Mouse (Mus musculus): Measurements from ENCODE around the gene Cldn24. TPM values are rescaled to one million over a fixed set of nuclear protein-coding genes. Genes with fewer than 3 reads are reported as not detected.

Gene Cldn24
- total and polyA plus RNA-seq, 3 experiments = not detected

DNA sequence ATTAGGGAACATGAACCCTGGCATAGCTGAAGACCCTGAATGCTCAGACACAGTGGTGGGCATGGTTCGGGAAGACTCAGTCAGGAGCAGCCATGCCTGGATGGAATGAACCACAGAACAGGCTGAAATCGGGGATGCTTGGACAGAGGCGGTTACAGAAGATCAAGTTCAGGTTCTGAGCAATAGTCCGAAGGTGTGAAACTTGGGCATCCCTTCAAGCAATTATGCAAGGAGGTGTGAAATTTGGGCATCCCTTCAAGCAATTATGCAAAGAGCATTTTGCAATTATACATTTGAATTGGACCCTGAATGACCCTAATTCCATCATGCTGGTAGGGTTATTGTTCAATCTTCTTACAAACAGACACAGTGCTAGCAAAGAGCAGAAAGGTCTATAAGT, 40.1 kb upstream of the Cldn24 start:
- dilution Hi-C loops (cut with MboI; ENCODE audit: extremely low pct_ligation_motif_present, extremely low pct_unique_long_range_greater_than_20kb, low sequenced_read_pairs) = no loop called here

DNA sequence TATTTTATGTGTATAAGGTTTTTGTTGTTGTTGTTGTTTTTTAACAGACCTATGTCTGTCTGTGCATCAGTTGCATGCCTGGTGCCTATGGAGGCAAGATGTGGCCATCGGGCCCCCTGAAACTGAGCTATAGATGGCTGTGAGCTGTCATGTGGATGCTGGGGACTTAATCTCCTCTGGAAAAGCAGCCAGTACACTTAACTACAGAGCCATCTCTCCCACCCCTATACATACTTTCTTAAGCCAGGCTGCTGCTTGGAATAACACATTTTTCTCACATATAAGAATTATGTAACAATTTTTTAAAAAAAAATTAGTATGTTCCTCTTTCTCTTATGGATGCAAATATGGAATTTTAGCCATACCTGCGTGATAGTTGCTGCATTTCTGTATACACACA, 38.4 kb upstream of the Cldn24 start:
- Histone ChIP-seq H3K27me3 (replicated peaks) (no peaks in the 10 kb centered on the region), H3K9ac (ENCODE audit: insufficient read depth, low read depth) (no peak overlapping the region), H3K9me3 (replicated peaks; ENCODE audit: low read length) (peaks cover 2% of the 10 kb centered on the region), H3K79me2 (replicated peaks; ENCODE audit: control insufficient read depth, extremely low read depth, insufficient read depth, poor library complexity, severe bottlenecking) (no peaks in the 10 kb centered on the region), H3K4me3 (replicated peaks in 1 of 3; ENCODE audit: low read depth in 2 of 3, low read length in 2 of 3, poor library complexity in 1 of 3) (no peak overlapping the region), H3K36me3 (replicated peaks in 1 of 2; ENCODE audit: control insufficient read depth in 1 of 2, insufficient read depth in 1 of 2, low read length in 1 of 2) (no peaks in the 10 kb centered on the region), H3K27ac (ENCODE audit: insufficient read depth, low read depth) (no peak overlapping the region), H3K4me2 (ENCODE audit: insufficient read depth, low read depth, poor library complexity, severe bottlenecking) (no peak overlapping the region), H3K4me1 (ENCODE audit: control insufficient read depth in 1 of 2, insufficient read depth in 2 of 2) (peaks cover 0 to 10% of the 10 kb centered on the region in 2 experiments; a peak in 2 of 4 replicates)
- dilution Hi-C loops (cut with MboI; ENCODE audit: extremely low pct_ligation_motif_present, extremely low pct_unique_long_range_greater_than_20kb, low sequenced_read_pairs) = no loop called here
- DNase-seq (ENCODE audit: extremely low read depth) = no peak
- TF ChIP-seq RAD21 (IDR thresholded peaks at IDR 0.05; ENCODE audit: low read depth, low read length) (no peak), MYC (IDR thresholded peaks at IDR 0.05; ENCODE audit: low read depth, low read length) (no peak), IRF4 (IDR thresholded peaks at IDR 0.05; ENCODE audit: low read depth, low read length) (no peak), ZNF384 (IDR thresholded peaks at IDR 0.05; ENCODE audit: low read depth, low read length) (no peak)
- in situ Hi-C loops (cut with MboI; ENCODE audit: low pct_ligation_motif_present, low pct_unique_long_range_greater_than_20kb, low sequenced_read_pairs) = no loop called here

More for the DNA sequence above, 40.1 kb upstream of the Cldn24 start:
- Histone ChIP-seq H3K27ac (ENCODE audit: insufficient read depth, low read depth) (no peak overlapping the region), H3K4me3 (replicated peaks in 1 of 3; ENCODE audit: low read depth in 2 of 3, low read length in 2 of 3, poor library complexity in 1 of 3) (no peak overlapping the region), H3K27me3 (replicated peaks) (no peaks in the 10 kb centered on the region), H3K9me3 (replicated peaks; ENCODE audit: low read length) (peaks cover 2% of the 10 kb centered on the region), H3K36me3 (replicated peaks in 1 of 2; ENCODE audit: control insufficient read depth in 1 of 2, insufficient read depth in 1 of 2, low read length in 1 of 2) (no peaks in the 10 kb centered on the region), H3K4me1 (ENCODE audit: control insufficient read depth in 1 of 2, insufficient read depth in 2 of 2) (peaks cover 0 to 10% of the 10 kb centered on the region in 2 experiments; a peak in 2 of 4 replicates), H3K79me2 (replicated peaks; ENCODE audit: control insufficient read depth, extremely low read depth, insufficient read depth, poor library complexity, severe bottlenecking) (no peaks in the 10 kb centered on the region), H3K4me2 (ENCODE audit: insufficient read depth, low read depth, poor library complexity, severe bottlenecking) (no peak overlapping the region), H3K9ac (ENCODE audit: insufficient read depth, low read depth) (no peak overlapping the region)
- no peak for DNase-seq (ENCODE audit: extremely low read depth)
- TF ChIP-seq ZC3H11A (IDR thresholded peaks at IDR 0.05; ENCODE audit: low read depth, low read length) (no peak), EP300 (IDR thresholded peaks at IDR 0.05; ENCODE audit: low read length) (no peak), ZNF384 (IDR thresholded peaks at IDR 0.05; ENCODE audit: low read depth, low read length) (no peak), MYC (IDR thresholded peaks at IDR 0.05; ENCODE audit: low read depth, low read length) (no peak), E2F4 (IDR thresholded peaks at IDR 0.05; ENCODE audit: insufficient replicate concordance, low read depth, low read length) (no peak), ZMIZ1 (IDR thresholded peaks at IDR 0.05; ENCODE audit: low read depth, low read length) (no peak), ELF1 (IDR thresholded peaks at IDR 0.05; ENCODE audit: low read depth, low read length) (no peak), TBP (conservative IDR thresholded peaks at IDR 0.05; ENCODE audit: low read depth, low read length) (no peak), PAX5 (IDR thresholded peaks at IDR 0.05; ENCODE audit: low read length) (no peak), HCFC1 (IDR thresholded peaks at IDR 0.05; ENCODE audit: low read depth, low read length) (no peak)
- in situ Hi-C loops (cut with MboI; ENCODE audit: low pct_ligation_motif_present, low pct_unique_long_range_greater_than_20kb, low sequenced_read_pairs) = no loop called here

DNA sequence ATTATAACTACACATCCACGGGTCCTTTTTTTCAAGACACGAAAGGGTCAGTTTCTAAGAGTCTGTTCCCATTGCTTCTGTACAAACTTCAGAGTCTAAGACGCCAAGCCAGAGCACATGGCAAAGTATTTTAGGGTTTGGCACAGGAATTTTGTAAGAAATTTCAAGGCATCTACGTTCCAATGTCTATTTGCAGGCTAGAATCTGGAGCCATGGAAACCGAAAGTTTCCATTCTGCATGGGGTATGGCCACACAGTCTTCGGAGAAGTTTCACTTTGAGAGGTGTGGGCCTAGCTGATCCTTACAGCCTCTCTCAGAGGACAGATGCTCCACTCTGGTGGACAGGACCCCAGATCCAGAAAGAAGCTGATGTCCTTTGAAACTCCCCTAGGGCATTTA, 38.0 kb upstream of the Cldn24 start:
- no peak overlapping the region for H3K27ac ChIP-seq (ENCODE audit: insufficient read depth, low read depth)
- dilution Hi-C loops (cut with MboI; ENCODE audit: extremely low pct_ligation_motif_present, extremely low pct_unique_long_range_greater_than_20kb, low sequenced_read_pairs) (no loop called here), in situ Hi-C loops (cut with MboI; ENCODE audit: low pct_ligation_motif_present, low pct_unique_long_range_greater_than_20kb, low sequenced_read_pairs) (no loop called here)
- peaks cover 2% of the 10 kb centered on the region for H3K9me3 ChIP-seq (replicated peaks; ENCODE audit: low read length)
- no peak overlapping the region for H3K4me3 ChIP-seq (replicated peaks in 1 of 3; ENCODE audit: low read depth in 2 of 3, low read length in 2 of 3, poor library complexity in 1 of 3)
- no peaks in the 10 kb centered on the region for H3K36me3 ChIP-seq (replicated peaks in 1 of 2; ENCODE audit: control insufficient read depth in 1 of 2, insufficient read depth in 1 of 2, low read length in 1 of 2)
- no peaks in the 10 kb centered on the region for H3K27me3 ChIP-seq (replicated peaks)
- DNase-seq (ENCODE audit: extremely low read depth) = no peak
- H3K9ac ChIP-seq (ENCODE audit: insufficient read depth, low read depth) = no peak overlapping the region
- TF ChIP-seq MEF2A (IDR thresholded peaks at IDR 0.05; ENCODE audit: borderline replicate concordance, low read depth, low read length) = no peak
- TF ChIP-seq ELF1 (IDR thresholded peaks at IDR 0.05; ENCODE audit: low read depth, low read length) = no peak
- TF ChIP-seq MAZ (IDR thresholded peaks at IDR 0.05; ENCODE audit: low read depth, low read length) = no peak
- TF ChIP-seq MAFK (IDR thresholded peaks at IDR 0.05; ENCODE audit: insufficient replicate concordance, low read length) = no peak
- H3K4me2 ChIP-seq (ENCODE audit: insufficient read depth, low read depth, poor library complexity, severe bottlenecking) = no peak overlapping the region
- no peaks in the 10 kb centered on the region for H3K79me2 ChIP-seq (replicated peaks; ENCODE audit: control insufficient read depth, extremely low read depth, insufficient read depth, poor library complexity, severe bottlenecking)
- peaks cover 0 to 10% of the 10 kb centered on the region in 2 experiments; a peak in 2 of 4 replicates for H3K4me1 ChIP-seq (ENCODE audit: control insufficient read depth in 1 of 2, insufficient read depth in 2 of 2)
